Mouse (Mus musculus): ENCODE measurements at regions not wholly inside any gene's neighbourhood (a gene's known extent, or its start where the extent isn't known, plus 50 kb on each side); places are given as distances from the start of the nearest gene placed in this dataset.

DNA sequence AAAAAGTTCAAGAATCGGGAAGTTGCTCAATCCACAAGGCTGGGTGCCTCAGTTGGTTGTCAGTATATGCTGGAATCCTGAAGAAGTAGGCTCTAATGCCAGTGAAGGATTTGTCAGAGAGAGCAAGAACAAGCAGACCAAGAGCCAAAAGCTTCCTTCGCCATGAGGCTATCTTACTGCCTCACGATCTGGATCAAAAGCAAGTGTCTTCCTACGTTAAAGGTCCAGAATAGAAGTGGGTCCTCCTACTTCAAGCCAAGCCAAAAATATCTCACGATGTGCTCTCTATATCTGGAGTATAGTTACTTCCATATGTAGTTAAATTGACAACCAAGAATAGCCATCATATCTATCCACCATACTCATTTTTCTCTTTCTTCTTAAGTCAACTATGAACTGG lies 102.5 kb upstream of the 4930578C19Rik start:
- no peak for DNase-seq (ENCODE audit: extremely low spot score in 1 of 2, low spot score in 2 of 2)

DNA sequence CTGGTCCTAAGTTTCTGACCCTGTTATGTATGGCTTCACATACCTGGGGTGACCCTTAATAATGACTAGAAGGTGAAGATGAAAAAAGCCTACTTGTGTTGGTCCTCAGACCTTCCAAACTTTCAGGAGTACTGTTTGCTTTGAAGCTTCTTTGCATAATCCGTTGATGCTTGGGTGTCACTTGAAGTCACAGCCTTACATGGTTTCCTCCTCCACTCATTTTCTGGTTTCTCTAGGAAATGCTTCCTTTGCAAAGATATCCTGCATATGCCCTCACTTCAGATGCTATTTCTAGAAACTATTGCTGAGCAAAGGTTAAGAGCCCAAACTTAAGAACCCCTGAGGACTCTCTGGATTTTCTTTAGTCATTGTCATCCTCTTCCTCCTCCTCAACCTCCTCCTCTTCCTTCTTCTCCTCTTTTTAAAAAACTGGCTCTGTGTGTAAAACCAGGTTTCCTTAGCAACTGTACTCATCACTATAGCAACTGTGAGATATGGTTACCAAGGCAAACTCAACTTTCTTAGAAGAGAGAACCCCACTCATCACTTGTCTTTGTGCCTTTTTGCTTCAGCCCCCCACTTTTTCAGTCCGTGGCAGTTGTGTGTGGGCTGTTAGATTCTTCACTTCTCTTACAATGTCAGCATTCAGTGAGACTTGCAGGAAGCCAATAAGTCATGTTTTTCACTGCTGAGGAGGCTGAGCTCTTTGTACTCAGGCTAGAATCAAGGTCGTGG lies 59.2 kb upstream of the 4930578C19Rik start:
- peak in 1 of 2 experiments; percentile 29 for DNase-seq (ENCODE audit: extremely low spot score in 1 of 2, low spot score in 2 of 2)
- intact Hi-C loops (cut with DNase I), result no loop called here

More for the DNA sequence above, 102.5 kb upstream of the 4930578C19Rik start:
- intact Hi-C loops (cut with DNase I), result no loop called here

Data from left cerebral cortex, postnatal 10 days (tissue).